Mouse (Mus musculus): ENCODE measurements around the gene Ucma.
"Not testable (repeated sequence)": the region's sequence is repeated elsewhere in the genome, so short reads cannot be mapped to it uniquely, and the experiment has no call there.

The Ucma gene

DNA sequence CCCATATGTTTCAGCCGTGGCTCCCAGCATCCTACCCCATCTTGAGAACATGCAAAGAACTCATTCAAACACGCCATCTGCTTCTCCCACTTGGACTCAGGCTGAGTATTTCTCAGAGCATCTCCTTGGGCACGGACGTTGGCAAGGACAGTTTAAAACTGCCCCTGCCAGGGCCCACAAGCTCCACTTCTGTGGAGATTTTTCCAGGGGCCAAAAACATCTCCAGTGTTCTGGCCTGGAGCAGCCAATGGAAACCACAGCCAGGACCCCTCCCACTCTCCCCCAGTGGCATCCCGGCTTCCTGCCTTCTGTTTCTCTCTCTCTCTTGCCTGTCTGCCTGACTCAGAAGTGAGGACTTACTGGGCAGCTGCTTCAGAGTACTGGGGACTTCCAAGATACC is at the start of gene Ucma:
TSS of gene Ucma (plus strand) at position 316 of the 400 bp plus-strand sequence.
- peak in 1 of 2 experiments; percentile 32 for DNase-seq (ENCODE audit: low spot score in 2 of 2)

DNA sequence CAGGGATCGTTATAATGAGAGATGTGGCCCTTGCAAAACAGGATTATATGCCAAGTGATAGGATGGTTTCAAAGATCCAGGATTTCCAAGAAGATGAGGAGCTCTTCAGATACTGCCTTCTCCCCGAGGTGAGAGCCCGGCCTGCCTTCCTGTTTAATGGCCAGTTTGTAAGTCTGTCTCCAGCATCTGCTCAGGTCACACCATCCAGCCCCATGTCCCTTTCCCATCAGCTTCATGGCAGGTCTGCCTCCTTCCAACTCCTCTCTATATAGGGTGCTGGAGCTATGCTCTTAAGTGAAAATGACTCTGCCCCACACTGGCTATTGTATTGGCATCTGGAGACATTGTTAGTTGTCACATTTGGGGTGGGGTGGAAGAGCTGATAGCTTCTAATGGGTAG is 48.5 kb upstream of the Ucma start:
- DNase-seq (ENCODE audit: low spot score in 2 of 2), result no peak

DNA sequence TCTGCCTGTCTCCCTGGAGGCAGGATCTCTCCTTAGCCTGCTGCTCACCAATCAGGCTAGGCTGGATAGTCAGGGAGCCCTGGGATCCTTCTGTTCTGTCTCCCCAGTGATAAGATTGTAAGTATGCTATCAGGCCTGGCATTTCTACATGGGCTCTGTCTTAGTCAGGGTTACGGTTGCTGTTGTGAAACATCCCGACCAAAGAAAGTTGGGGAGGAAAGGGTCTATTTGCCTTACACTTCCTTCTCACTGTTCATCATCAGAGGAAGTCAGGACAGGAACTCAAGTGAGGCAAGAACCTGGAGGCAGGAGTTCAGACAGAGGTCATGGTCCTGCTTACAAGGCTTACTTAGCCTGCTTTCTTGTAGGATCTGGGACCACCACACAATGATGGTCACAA is 46.7 kb upstream of the Ucma start:
- no peak for DNase-seq (ENCODE audit: low spot score in 2 of 2)

DNA sequence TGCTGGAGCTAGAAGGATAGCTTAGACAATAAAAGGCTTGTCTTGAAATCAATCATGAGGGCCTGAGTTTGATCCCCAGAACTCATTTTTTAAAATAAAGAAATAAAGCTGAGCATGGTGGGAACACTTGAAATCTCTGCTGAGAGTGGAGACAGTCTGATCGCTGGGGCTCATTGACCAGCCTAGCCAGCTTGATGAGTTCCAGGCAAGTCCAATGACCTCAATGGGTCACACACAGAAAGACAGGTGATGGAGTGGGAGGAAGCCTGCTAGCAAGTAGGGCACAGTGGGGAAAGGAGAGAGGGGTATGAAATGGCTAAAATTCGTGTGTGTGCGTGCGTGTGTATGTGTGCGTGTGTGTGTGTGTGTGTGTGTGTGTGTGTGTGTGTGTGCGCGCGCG is 41.4 kb upstream of the Ucma start:
- no peak for DNase-seq (ENCODE audit: low spot score in 2 of 2)

DNA sequence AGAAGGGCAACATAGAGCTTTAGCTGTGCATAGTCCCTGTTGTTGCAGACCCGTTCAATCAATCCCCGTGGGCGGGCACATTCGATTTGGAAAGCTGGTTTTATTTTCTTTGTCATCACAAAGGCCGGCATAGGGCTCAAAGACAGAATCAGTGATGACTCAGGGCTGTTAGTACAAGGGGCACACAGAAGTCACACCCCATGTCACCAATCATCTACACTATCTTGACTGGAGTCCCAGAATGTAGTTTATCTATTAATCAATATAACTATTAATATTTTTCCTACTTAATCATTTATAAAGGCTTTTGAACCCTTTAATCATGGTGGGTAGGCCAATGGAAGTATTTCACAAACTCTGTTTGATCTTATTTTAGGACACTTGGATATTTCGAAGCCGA is 38.0 kb upstream of the Ucma start:
- DNase-seq (ENCODE audit: low spot score in 2 of 2), result no peak

DNA sequence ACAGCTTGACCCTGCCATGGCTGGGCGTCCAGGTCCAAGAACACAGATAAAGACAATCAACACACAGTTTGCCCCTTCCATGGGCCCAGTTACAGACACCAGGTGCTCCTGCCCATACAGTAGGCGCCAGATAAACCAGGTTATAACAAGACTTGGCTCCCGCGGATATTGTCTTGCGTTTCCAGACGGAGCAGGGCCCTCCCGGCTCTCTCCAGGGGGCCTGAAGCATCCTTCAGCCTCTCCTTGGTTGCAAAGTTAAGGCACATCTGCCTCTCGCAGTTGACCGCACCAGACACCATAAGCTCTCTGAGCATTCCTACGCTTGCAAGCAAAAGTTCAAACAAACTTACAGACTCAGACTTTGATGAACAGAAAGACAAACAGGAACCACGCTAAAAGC is 35.1 kb upstream of the Ucma start:
- no peak for DNase-seq (ENCODE audit: low spot score in 2 of 2)

DNA sequence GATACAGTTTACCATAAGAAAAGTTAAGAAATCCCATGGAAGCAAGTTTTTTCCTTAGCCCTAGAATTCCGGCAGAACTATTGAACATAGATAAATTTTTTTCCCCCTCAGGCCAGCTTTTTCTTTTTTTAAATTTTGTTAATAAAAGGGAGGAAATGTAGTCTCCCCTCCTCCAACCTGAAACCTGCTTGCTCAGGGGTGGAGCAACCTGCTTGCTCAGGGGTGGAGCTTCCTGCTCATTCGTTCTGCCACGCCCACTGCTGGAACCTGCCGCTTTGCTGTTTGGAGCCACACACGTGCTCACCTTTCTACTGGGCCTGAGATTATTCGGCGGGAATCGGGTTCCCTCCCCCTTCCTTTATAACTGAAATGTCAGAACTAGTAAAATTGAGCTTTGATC is 26.2 kb upstream of the Ucma start:
- DNase-seq (ENCODE audit: low spot score in 2 of 2), result not testable (repeated sequence)

DNA sequence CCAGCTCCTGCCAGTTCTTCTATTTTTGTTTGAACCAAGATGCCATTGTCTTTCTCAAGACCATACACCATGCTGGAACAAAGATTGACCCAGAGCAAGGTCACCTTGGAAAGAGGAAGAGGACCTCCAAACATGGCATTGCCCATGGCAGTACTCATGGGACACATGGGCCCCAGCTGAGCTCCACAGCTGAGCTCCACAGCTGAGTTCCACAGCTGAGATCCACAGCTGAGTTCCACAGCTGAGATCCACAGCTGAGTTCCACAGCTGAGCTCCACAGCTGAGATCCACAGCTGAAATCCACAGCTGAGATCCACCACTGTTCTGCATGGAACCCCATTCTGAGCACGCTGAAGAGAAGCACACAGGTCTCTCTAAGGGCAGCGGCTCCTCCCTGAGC is 24.9 kb upstream of the Ucma start:
- DNase-seq (ENCODE audit: low spot score in 2 of 2), result no peak

DNA sequence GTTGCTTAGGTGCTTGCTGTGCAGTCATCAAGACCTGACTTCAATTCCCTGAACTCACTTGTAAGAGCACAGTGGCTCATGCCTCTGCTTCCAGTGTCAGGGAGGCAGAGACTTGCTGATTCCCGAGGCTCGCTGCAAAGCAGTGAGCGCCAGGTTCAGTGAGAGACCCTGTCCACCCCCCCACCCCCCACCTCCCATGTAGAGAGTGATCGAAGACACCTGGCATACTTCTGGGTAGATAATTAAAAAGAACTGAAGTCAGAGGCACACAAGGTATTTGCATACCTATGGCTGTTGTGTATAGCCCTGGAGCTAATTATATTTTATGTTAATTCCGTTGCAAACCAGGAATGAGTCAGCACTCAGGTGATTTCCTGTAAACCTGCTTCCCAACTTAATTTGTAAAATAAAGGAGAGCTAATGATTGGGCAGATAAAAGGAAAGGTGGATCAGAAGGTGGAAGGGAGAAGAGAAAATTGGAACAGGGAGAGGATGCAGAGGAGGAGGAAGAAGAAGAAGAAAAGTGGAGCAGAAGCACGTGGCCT is 21.6 kb upstream of the Ucma start:
- no peak for DNase-seq (ENCODE audit: low spot score in 2 of 2)

DNA sequence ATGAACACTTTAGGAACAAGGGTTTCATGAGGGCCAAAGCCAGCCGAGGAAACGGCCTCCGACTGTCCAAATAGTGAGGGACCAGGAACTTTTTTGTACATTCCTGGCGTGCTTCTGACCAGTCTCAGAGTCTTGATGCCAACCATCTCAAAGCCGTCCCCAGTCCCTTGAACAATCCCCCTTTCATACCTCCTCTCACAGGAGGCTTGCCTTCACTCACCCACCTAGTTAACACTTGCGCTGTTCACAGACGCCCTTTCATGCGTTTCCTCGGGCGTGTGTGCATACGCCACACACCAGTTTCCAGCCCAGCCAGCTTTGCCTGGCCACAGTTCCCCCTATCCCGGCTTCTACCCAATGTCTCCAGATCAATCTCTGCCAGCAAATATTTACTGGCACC is 17.9 kb upstream of the Ucma start:
- no peak for DNase-seq (ENCODE audit: low spot score in 2 of 2)

DNA sequence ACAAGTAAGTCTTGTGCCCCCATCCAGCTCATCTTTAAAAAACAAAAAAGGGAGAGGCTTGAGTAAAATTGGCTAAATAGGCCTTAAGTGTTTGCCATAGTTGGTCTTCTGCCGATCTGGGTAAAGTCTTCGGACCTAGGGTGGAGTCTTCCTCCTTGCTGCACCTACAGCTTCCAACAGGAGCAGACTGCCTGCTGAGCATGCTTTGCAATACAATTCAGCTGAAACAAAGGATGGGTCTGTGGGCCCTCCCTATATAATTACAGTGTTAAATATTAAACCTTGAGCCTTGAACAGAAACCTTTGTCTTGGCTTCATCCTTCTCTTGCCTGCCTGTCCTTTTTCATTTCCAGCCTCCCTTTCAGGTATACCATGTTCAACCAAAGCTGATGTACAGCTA is 8.1 kb upstream of the Ucma start:
- DNase-seq (ENCODE audit: low spot score in 2 of 2), result no peak

DNA sequence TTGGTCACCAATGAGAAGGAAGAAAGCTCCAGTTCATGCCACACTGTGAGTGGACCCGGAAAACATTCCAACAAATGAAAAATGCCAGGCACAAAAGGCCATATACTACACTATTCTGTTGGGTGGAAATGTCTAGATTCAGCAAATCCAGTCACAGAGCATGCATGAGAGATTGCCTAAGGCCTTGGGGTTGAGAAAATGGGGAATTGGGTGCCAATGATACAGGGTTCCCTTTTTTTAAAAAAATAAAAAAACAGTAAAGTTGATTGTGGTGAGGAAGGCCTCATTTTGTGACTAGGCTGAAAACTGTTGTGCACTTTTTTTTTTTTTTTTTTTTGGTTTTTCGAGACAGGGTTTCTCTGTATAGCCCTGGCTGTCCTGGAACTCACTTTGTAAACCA is 6.8 kb upstream of the Ucma start:
- no peak for DNase-seq (ENCODE audit: low spot score in 2 of 2)

DNA sequence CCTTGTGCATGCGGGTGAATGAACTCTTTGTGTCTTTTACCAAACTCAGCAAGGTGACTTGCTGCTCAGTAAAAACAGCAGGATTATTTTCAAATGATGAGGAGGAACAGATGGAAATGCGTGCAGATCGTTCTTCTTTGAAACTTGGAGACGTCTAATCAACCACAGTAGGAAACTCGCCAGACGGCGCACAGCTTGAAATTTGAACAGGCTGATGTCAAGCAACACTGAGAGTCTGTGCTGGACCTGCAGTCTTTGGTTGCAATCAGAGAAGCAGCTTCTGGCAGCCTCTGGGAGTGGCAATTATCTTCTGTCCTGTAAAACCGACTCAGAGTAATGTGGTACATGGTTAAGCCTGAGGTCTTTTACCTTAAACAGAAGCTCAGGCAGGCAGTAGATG is 2.2 kb downstream of the Ucma start:
- peak in 1 of 2 experiments; percentile 41 for DNase-seq (ENCODE audit: low spot score in 2 of 2)

DNA sequence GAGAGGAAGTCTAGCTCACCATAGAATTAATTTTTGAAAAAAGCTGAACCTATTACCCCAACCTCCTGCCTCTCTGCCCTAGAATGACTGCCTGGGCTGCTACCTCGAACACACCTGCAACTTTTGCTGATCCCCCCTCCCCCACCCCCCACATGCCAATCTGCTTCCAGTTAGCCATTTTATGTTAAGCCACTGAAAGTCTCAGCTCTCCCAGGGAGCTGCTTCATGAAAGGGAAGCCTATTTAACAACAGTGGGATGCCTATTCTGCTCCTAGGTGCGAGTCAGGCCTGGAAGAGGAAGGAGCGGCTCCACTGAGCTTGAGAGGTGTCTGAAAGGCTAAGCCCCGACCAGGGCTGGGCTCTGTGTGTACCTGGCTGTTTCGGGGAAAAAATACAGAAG is 8.1 kb downstream of the Ucma start:
- no peak for DNase-seq (ENCODE audit: low spot score in 2 of 2)

DNA sequence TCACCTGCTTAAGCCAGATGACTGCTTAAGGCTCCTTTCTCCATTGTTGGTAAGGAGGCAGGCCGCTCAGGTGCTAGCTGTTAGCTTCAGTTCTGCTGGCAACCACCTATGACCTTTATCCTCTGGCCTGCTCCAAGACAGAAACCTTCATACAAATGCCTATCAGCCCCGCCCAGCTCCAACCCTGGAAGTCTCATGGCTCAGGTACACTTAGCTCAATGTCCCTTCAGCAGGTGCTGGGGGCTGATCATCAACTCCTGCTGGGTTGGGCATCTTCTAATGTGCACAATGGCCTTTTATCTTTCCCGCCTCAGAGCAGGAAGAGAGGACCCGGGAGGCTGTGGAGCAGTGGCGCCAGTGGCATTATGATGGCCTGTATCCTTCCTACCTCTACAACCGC is 9.1 kb downstream of the Ucma start:
- no peak for DNase-seq (ENCODE audit: low spot score in 2 of 2)

DNA sequence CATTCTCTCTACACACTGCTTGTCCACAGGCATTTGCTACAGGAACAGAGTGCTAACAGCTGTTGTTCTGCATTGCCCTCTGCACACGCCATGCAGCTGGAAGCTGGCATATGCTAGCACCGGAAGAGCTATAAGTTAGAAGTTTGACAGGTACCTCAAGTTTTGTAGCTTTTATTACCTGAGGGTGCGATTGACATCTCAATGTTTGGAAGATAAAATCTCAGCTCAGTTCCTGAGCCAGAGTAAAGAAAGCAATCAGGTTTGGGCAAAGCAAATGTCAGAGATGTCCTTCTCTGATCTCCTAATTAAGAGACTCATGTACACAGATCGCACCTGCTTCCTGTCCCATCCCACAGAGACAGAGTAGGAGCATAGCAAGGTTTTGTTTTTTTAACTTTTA is 10.9 kb downstream of the Ucma start:
- DNase-seq (ENCODE audit: low spot score in 2 of 2), result no peak

DNA sequence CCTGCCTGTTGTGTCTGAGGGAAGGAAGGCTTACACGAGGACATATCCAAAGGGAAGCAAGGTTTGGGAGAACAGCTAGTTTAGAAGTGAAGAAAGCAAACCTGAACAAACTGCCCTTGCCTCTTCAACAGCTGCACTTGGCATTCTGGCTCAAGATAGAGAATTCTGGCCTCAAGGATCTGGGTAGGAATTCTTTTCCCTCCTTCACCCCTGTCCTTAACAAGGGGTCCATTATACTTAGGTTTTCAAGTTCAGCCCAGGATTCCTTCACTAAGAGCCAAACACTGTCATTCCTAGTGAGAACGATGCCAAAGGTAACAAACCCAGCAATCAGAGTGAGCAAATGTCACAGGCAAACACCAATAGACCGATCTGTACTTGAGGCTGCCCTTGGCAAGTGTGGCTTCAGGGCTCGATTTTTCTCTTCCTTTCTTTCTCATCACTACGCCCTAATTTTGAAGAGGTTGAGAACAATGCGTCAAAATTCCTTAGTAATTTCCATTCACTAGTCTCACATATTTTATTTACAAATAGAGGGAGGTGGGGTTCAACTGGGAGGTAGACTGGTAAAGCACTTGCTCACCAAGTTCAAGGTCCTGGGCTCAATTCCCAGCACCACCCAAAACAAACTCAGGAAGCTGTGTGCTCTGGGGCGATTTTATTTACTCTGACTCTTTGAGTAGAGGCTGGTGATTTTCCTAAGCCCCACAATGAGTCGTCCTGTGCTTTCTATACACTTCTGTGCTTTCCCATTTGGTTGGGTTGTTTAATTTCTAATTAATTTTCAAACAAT is 11.7 kb downstream of the Ucma start:
- no peak for DNase-seq (ENCODE audit: low spot score in 2 of 2)

DNA sequence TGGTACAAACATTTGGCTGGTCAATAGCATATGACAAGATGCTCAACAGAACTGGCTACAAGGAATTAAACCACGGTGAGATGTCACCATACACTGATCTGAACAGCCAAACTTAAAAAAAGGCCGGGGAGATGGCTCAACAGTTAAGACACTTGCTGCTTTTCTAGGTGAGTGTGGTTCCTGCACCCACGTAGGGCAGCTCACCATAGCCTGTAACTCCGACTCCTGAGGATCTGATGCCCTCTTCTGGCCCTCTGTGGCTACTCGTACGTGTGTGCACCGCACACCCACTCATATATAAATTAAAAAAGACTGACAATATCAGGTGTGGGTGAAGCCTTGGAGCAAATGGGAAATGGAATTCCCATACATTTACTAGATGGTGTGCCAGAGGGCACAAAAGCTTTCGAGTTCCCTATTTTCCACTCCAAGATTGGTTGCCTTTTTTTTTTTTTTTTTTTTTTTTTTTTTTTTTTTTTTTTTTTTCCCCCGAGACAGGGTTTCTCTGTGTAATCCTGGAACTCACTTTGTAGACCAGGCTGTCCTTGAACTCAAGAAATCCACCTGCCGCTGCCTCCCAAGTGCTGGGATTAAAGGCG is 13.0 kb downstream of the Ucma start:
- DNase-seq (ENCODE audit: low spot score in 2 of 2), result no peak

DNA sequence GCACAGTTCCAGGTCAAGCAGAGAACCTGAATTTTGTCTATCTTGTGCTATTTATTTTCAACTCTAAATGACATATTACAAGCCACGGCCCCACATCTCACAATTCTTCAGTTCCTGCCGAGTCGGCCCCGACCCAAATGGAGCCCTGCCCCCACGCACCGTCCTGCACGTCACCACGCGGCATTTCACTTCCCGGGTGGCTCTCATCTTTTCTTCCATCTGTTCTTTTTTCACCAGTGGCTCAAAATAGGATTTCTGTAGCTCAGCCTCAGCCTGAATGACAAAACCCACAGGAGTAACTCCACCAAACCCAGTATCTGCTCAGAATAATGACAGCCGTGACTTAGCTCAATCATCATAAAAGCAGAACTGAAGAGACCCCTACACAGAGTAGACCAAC is 17.7 kb downstream of the Ucma start:
- no peak for DNase-seq (ENCODE audit: low spot score in 2 of 2)

DNA sequence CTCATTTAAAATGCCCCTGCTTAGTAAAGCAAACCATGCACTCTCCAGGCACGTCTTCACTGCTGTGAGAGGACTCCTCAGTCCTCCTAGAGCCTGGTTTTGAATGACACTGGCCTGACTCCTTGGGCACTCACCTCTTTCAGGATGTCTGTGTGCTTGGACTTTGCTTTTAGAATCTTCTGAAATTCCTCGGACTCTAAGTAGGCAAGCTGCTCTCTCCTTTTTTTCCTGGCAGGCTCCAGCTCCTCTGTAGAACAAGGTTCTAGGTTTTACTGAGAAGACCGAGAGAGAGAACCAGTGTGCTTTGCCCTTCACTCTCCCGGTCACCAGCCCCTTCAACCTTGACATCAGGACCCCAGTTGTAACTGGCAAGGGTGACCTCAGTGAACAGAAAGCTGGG is 18.5 kb downstream of the Ucma start:
- no peak for DNase-seq (ENCODE audit: low spot score in 2 of 2)

DNA sequence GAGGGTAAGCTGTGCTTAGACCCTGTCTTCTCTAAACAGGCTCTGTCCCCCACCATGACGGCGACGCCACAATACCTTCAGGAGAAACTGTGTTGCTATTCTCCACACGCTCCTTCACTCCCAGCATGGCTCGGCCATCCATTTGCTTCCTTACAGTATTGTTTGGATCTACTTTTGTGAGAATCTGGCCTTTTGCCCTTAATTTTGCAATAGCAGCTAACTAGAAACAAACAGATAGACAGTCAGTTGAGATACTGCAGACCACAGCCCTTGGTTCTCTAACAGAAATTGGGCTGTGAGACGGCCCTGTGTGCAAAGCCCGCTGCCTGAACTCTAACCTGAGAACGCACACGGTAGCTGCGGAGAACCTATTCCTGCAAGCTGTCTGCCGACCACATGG is 19.7 kb downstream of the Ucma start:
- no peak for DNase-seq (ENCODE audit: low spot score in 2 of 2)

DNA sequence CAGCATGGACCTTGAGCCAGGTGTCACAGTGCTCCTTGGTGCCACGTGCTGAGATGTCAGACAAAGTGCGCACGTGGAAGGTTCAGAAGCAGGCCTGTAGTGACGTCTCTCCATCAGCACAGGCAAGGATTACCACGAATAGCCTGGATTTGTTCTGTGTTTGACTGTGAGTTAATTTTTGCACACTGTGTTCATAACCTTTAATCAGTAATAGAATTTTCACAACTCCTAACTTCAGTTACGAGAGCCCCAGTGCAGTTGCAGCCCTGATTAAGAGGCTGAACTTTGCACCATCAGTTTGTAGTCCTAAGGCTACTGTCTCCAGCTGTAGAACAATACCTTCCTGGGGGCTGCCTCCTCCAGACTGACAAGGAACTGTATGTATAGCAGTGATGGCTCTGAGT is 20.5 kb downstream of the Ucma start:
- DNase-seq (ENCODE audit: low spot score in 2 of 2), result no peak

DNA sequence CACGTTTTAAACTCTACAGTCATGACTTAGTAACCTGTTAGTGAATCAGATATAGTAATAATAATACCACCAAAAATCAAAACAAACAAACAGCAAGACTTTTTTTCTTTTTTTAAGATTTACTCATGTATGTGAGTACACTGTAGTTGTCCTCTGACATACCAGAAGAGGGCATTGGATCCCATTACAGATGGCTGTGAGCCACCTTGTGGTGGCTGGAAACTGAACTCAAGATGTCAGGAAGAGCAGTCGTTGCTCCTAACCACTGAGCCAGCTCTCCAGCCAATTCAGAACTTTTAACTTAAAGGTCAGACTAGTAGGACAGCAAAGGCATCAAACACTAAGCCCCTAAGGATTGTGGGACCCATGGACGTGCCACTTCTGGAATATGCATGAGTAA is 23.0 kb downstream of the Ucma start:
- no peak for DNase-seq (ENCODE audit: low spot score in 2 of 2)

DNA sequence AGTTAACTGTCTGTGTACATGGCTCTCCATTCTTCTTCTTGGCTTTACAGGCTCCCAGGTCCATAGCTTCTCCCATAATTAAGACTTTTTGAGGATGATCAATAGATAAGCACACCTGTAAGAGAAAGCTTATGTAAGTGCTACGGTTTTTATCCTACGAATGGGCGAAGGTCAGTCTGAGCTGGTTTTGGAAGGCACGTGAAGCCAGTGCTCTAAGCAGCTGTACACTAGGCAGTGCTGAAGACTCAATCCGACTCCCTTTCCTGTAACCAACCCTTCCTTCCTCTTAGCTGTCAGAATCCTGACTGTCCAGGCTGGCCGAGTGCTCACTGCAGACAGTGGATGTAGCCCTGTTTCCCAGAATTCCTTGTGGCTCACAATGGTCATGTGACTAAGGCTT is 25.3 kb downstream of the Ucma start:
- no peak for DNase-seq (ENCODE audit: low spot score in 2 of 2)

All from cerebellum, postnatal 4 days (tissue).